Mouse (Mus musculus) heart, embryonic 14.5 days (tissue): ENCODE results near the gene Crocc. TPM values are rescaled to one million over a fixed set of nuclear protein-coding genes. Genes with fewer than 3 reads are reported as not detected.

ENCODE experiments used
- ATAC-seq: fragments of 200-750 bp; cut with Nextera tagmentation; 2 replicates; pipeline ENCODE4 v1.8.0; 2017; ENCODE audit warnings: low read depth, moderate TSS enrichment; ENCODE audit not compliant: insufficient number of reproducible peaks, insufficient read depth, low FRiP score
- H3K27ac ChIP-seq, 2 experiments: fragments of 200-500 bp in 1 of 2; fragments of 300-500 bp in 1 of 2; sonication (generic) in 1 of 2; replicated peaks in 1 of 2; 2 replicates each; pipeline ENCODE4 v1.5.1; 2012 to 2014; ENCODE audit warnings: low read depth in 2 of 2, low read length in 2 of 2, control low read depth in 1 of 2, mild to moderate bottlenecking in 1 of 2, mixed read lengths in 1 of 2; ENCODE audit not compliant: control insufficient read depth in 1 of 2, insufficient read depth in 1 of 2
- H3K27me3 ChIP-seq: fragments of 300-500 bp; sonication (generic); 2 replicates; pipeline ENCODE4 v1.6.1; 2014; ENCODE audit warnings: mild to moderate bottlenecking, low read length, control low read depth; ENCODE audit not compliant: control insufficient read depth, insufficient read depth
- H3K36me3 ChIP-seq: fragments of 300-500 bp; sonication (generic); 2 replicates; pipeline ENCODE4 v1.6.1; 2014; ENCODE audit warnings: mild to moderate bottlenecking, control low read depth, low read length, mixed read lengths; ENCODE audit not compliant: control insufficient read depth, insufficient read depth
- H3K4me1 ChIP-seq, 2 experiments: fragments of 200-500 bp in 1 of 2; fragments of 300-500 bp in 1 of 2; sonication (generic) in 1 of 2; 2 replicates each; pipeline ENCODE4 v1.6.1; 2012 to 2014; ENCODE audit warnings: low read length in 2 of 2, control low read depth in 1 of 2, mixed read lengths in 1 of 2; ENCODE audit not compliant: control insufficient read depth in 2 of 2, insufficient read depth in 2 of 2
- H3K4me2 ChIP-seq: fragments of 300-500 bp; sonication (generic); 2 replicates; pipeline ENCODE4 v1.6.1; 2014; ENCODE audit warnings: mild to moderate bottlenecking, low read length
- H3K4me3 ChIP-seq, 2 experiments: fragments of 200-500 bp in 1 of 2; fragments of 300-500 bp in 1 of 2; sonication (generic) in 1 of 2; 2 replicates each; pipeline ENCODE4 v1.5.1; 2012 to 2014; ENCODE audit warnings: low read length in 2 of 2, mild to moderate bottlenecking in 2 of 2, control low read depth in 1 of 2, low read depth in 1 of 2, moderate library complexity in 1 of 2; ENCODE audit not compliant: control insufficient read depth in 1 of 2, insufficient read depth in 1 of 2
- H3K9ac ChIP-seq: fragments of 300-500 bp; sonication (generic); 2 replicates; pipeline ENCODE4 v1.6.1; 2014; ENCODE audit warnings: mild to moderate bottlenecking, low read length
- H3K9me3 ChIP-seq: fragments of 300-500 bp; sonication (generic); 2 replicates; pipeline ENCODE4 v1.6.1; 2016; ENCODE audit warnings: low read length, control low read depth; ENCODE audit not compliant: control insufficient read depth
- WGBS: fragments of 180-500 bp; shearing (Covaris S2); extraction: QIAGEN DNeasy Blood & Tissue Kit; methylation state at CpG from one replicate; pipeline ENCODE4 v1.1.7; 2014; 5-methylcytosine and 5-hydroxymethylcytosine counted together
- polyA plus RNA-seq: library from polyadenylated mRNA; unstranded; fragments of >200 nt; fragmentation: Nextera tagmentation; extraction: Ambion mirVana; gene quantifications from 2 replicates; pipeline ENCODE4 v1.2.1, GENCODE M21; 2014

Gene Crocc
- polyA plus RNA-seq, 1 experiment from 2014 or later, result 4.4 TPM

DNA sequence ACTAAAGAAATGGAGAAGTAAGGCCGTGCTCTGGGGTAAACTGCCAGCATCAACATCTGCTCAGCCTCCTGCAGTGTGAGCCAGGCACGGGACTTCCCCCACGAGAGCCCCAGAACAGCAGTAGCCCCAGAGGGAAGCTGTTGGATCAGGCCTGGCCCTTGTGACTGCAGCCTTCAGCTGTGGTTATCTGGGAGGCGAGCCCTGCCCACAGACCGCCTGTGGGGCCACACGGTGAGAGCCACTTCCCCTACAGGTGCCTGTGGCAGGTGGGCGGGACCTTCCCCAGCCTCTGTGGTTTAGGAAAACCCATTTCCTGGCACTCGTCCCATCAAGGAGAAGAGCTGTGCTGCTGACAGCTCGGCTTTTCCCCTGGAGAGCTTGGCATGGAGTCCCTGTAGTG is 76.9 kb downstream of the Crocc start:
- 7% methylated on average over 9 of the region's 9 CpGs for WGBS
- Histone ChIP-seq H3K27ac (peak overlapping the region in 1 of 2 experiments; percentile 17; a peak in 1 of 4 replicates), H3K4me3 (no peak overlapping the region), H3K36me3 (peaks cover 20% of the 10 kb centered on the region), H3K9me3 (no peaks in the 10 kb centered on the region), H3K27me3 (no peaks in the 10 kb centered on the region), H3K9ac (0 out of 2 replicates have a peak overlapping the region, but pooled peaks have one; percentile 9), H3K4me2 (peak overlapping the region; percentile 20), H3K4me1 (peaks cover 16 to 20% of the 10 kb centered on the region in 2 experiments)
- peak; percentile 37 for ATAC-seq

DNA sequence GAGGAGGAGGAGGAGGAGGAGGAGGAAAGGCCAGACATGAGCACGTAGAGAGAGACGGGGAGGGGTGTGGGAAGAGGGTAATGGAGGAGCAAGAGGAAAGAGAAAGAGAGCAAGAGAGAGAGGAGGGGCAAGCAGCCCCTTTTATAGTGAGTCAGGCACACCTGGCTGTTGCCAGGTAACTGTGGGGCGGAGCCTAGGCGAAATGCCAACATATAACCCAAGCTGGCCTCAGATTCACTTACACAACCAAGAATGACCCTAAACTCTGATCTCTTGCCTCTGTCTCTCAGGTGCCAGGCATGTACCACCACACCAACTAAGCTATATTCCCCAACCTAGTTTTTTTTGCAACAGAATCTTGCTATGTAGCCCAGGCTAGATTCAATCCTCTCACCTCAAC is 77.5 kb downstream of the Crocc start:
- no peak for ATAC-seq
- peaks cover 26% of the 10 kb centered on the region for H3K36me3 ChIP-seq
- no peak overlapping the region for H3K4me2 ChIP-seq
- 0 out of 2 replicates have a peak overlapping the region, but pooled peaks have one; percentile 9 for H3K9ac ChIP-seq
- H3K4me3 ChIP-seq, result no peak overlapping the region
- no peaks in the 10 kb centered on the region for H3K27me3 ChIP-seq
- 64% methylated on average over 4 of the region's 4 CpGs for WGBS
- no peak overlapping the region for H3K27ac ChIP-seq
- H3K4me1 ChIP-seq, result peaks cover 16 to 20% of the 10 kb centered on the region in 2 experiments
- H3K9me3 ChIP-seq, result no peaks in the 10 kb centered on the region

- no peak for ATAC-seq
- H3K36me3 ChIP-seq, result peaks cover 38% of the 10 kb centered on the region
- peaks cover 8 to 14% of the 10 kb centered on the region in 2 experiments; a peak in 3 of 4 replicates for H3K4me1 ChIP-seq
- H3K9me3 ChIP-seq, result no peaks in the 10 kb centered on the region
- H3K4me2 ChIP-seq, result no peak overlapping the region
- H3K9ac ChIP-seq, result no peak overlapping the region
- no peaks in the 10 kb centered on the region for H3K27me3 ChIP-seq
- 92% methylated on average over 2 of the region's 2 CpGs for WGBS
- no peak overlapping the region for H3K4me3 ChIP-seq
- H3K27ac ChIP-seq, result no peak overlapping the region
Observed at GRCm38 (mm10) chr4:140981605-140982004, 78.7 kb downstream of the Crocc start.

GRCm38 (mm10) chr4:140977886-140978692 is 82.3 kb downstream of the Crocc start:
- Histone ChIP-seq H3K27me3 (no peaks in the 10 kb centered on the region), H3K9me3 (no peaks in the 10 kb centered on the region), H3K4me3 (no peak overlapping the region), H3K9ac (no peak overlapping the region), H3K4me1 (peaks cover under 1 to 1% of the 10 kb centered on the region in 2 experiments; a peak in 2 of 4 replicates), H3K36me3 (peaks cover 73% of the 10 kb centered on the region), H3K4me2 (no peak overlapping the region), H3K27ac (no peak overlapping the region)
- ATAC-seq, result no peak
- WGBS, result 89% methylated on average over 14 of the region's 14 CpGs

DNA sequence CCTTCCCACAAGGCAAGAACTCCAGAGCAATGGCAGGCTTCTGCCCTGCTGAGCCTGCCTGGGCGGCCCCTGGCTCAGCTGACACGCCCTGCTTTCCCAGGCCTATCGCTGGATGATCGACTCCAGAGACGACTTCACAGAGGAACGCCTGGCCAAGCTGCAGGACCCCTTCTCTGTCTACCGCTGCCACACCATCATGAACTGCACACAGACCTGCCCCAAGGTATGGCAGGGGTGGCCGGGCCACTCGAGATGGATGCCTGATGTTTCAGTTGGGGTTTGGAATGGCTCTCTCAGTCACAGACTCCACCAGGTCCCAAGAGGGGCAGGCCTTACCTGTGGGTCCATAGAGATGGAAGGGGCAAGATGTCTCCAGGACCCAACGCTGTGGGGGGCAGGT is 83.1 kb downstream of the Crocc start:
- Histone ChIP-seq H3K9me3 (no peaks in the 10 kb centered on the region), H3K27ac (no peak overlapping the region), H3K4me1 (no peaks in the 10 kb centered on the region), H3K9ac (no peak overlapping the region), H3K4me3 (no peak overlapping the region), H3K4me2 (no peak overlapping the region), H3K36me3 (peaks cover 82% of the 10 kb centered on the region), H3K27me3 (no peaks in the 10 kb centered on the region)
- 81% methylated on average over 10 of the region's 10 CpGs for WGBS
- no peak for ATAC-seq

GRCm38 (mm10) chr4:140975356-140975755 is 85.0 kb downstream of the Crocc start:
- no peak for ATAC-seq
- no peaks in the 10 kb centered on the region for H3K4me1 ChIP-seq
- 92% methylated on average over 7 of the region's 7 CpGs for whole genome bisulfite sequencing
- peaks cover 100% of the 10 kb centered on the region for H3K36me3 ChIP-seq
- H3K9me3 ChIP-seq, result no peaks in the 10 kb centered on the region
- no peak overlapping the region for H3K9ac ChIP-seq
- no peak overlapping the region for H3K27ac ChIP-seq
- no peaks in the 10 kb centered on the region for H3K27me3 ChIP-seq
- H3K4me3 ChIP-seq, result no peak overlapping the region
- H3K4me2 ChIP-seq, result no peak overlapping the region

DNA sequence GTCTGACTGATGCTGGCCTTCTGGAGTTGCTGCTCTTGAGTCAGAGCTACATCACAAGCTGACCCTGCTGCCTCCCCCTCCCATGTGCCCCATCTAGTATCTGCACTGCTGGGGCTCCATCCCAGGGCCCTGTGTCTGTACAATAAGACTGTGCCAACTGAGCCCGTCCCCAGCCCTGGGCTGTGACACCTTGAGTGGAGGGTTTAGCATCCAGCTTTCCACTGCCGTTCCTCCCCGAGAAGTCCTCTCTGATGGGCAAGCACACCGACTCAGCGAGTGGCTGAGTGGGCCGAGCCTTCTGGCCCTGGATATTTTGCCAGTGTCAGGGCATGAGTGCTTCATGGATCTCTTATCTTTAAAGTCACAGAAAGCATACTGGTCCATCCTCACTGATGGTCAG is 85.9 kb downstream of the Crocc start:
- H3K9me3 ChIP-seq, result no peaks in the 10 kb centered on the region
- H3K4me1 ChIP-seq, result no peaks in the 10 kb centered on the region
- H3K36me3 ChIP-seq, result peaks cover 100% of the 10 kb centered on the region
- no peak overlapping the region for H3K9ac ChIP-seq
- H3K4me2 ChIP-seq, result no peak overlapping the region
- 92% methylated on average over 6 of the region's 6 CpGs for WGBS
- no peak for ATAC-seq
- no peak overlapping the region for H3K27ac ChIP-seq
- H3K4me3 ChIP-seq, result no peak overlapping the region
- no peaks in the 10 kb centered on the region for H3K27me3 ChIP-seq
